Comparison of ENCODE assay signal across 15 mouse cellular contexts in genomic region chr6:32790487-32790886, GRCm38 (mm10).
A peak's percentile ranks its signal among the peaks of the same experiment; 100 is the strongest.
DNase-seq lines count a peak whose midpoint lies in the region; ATAC-seq and TF ChIP-seq lines count a peak whose summit lies in the region.
"Had no signal": no experiment of that assay in that cellular context is flagged by ENCODE, and none has a peak within 500 bp of the region (broad histone marks: within the 10 kb centered on the region; RNA-seq: fewer than 3 reads in every experiment).

No protein-coding gene starts in this region.

- H3K4me1 ChIP-seq in forebrain, embryonic 14.5 days (ENCODE audit: control insufficient read depth, insufficient read depth, low read length): no peaks in the 10 kb centered on the region
- H3K4me1 ChIP-seq in forebrain, embryonic 15.5 days: 0 out of 2 replicates have a peak, but pooled peaks cover under 1% of the 10 kb centered on the region
- no peaks in the 10 kb centered on the region for H3K4me1 ChIP-seq in forebrain, postnatal 0 days (ENCODE audit: insufficient read depth)
- H3K4me1 ChIP-seq in forebrain, embryonic 12.5 days: peaks cover 4% of the 10 kb centered on the region
- H3K4me1 ChIP-seq: embryonic facial prominence, embryonic 12.5 days had no signal

- no peaks in the 10 kb centered on the region for H3K27me3 ChIP-seq in forebrain, embryonic 14.5 days (replicated peaks; ENCODE audit: control insufficient read depth, insufficient read depth, low read length)
- H3K27me3 ChIP-seq in forebrain, embryonic 15.5 days: no peaks in the 10 kb centered on the region
- no peaks in the 10 kb centered on the region for H3K27me3 ChIP-seq in forebrain, postnatal 0 days (ENCODE audit: insufficient read depth, low read length)
- H3K27me3 ChIP-seq in forebrain, embryonic 12.5 days: no peaks in the 10 kb centered on the region
- H3K27me3 ChIP-seq: embryonic facial prominence, embryonic 12.5 days had no signal

- no peak overlapping the region for H3K9ac ChIP-seq in forebrain, embryonic 14.5 days (ENCODE audit: low read length)
- H3K9ac ChIP-seq in forebrain, embryonic 15.5 days (replicated peaks): no peak overlapping the region
- no peak overlapping the region for H3K9ac ChIP-seq in forebrain, postnatal 0 days
- no peak overlapping the region for H3K9ac ChIP-seq in forebrain, embryonic 12.5 days
- H3K9ac ChIP-seq: embryonic facial prominence, embryonic 12.5 days had no signal

- no peak overlapping the region for H3K4me3 ChIP-seq in forebrain, embryonic 14.5 days (ENCODE audit: low read depth, low read length)
- H3K4me3 ChIP-seq in forebrain, embryonic 15.5 days: no peak overlapping the region
- no peak overlapping the region for H3K4me3 ChIP-seq in forebrain, postnatal 0 days (ENCODE audit: low read depth, low read length)
- no peak overlapping the region for H3K4me3 ChIP-seq in forebrain, embryonic 12.5 days (replicated peaks)
- H3K4me3 ChIP-seq in gastrocnemius, adult 2 months: no peak overlapping the region
- H3K4me3 ChIP-seq: embryonic facial prominence, embryonic 10.5 days; embryonic facial prominence, embryonic 12.5 days had no signal

- TF ChIP-seq CTCF in forebrain, postnatal 0 days (IDR thresholded peaks at IDR 0.05; ENCODE audit: low read depth): no peak
- no peak for TF ChIP-seq CTCF in gastrocnemius, adult 2 months (IDR thresholded peaks at IDR 0.05)

- no peak overlapping the region for H3K27ac ChIP-seq in forebrain, embryonic 14.5 days (ENCODE audit: low read depth, low read length)
- H3K27ac ChIP-seq in forebrain, embryonic 15.5 days (replicated peaks): no peak overlapping the region
- H3K27ac ChIP-seq in forebrain, postnatal 0 days (ENCODE audit: low read depth, low read length): no peak overlapping the region
- no peak overlapping the region for H3K27ac ChIP-seq in forebrain, embryonic 12.5 days
- no peak overlapping the region for H3K27ac ChIP-seq in gastrocnemius, adult 2 months
- H3K27ac ChIP-seq: embryonic facial prominence, embryonic 10.5 days; embryonic facial prominence, embryonic 12.5 days had no signal

- no peaks in the 10 kb centered on the region for H3K9me3 ChIP-seq in forebrain, embryonic 14.5 days (replicated peaks; ENCODE audit: control insufficient read depth, low read length)
- no peaks in the 10 kb centered on the region for H3K9me3 ChIP-seq in forebrain, embryonic 15.5 days
- no peaks in the 10 kb centered on the region for H3K9me3 ChIP-seq in forebrain, postnatal 0 days (ENCODE audit: low read length)
- no peaks in the 10 kb centered on the region for H3K9me3 ChIP-seq in forebrain, embryonic 12.5 days
- H3K9me3 ChIP-seq: embryonic facial prominence, embryonic 10.5 days; embryonic facial prominence, embryonic 12.5 days had no signal

- WGBS in forebrain, embryonic 14.5 days: 62% methylated on average over 4 of the region's 4 CpGs
- 63% methylated on average over 4 of the region's 4 CpGs for WGBS in forebrain, embryonic 15.5 days
- 47% methylated on average over 4 of the region's 4 CpGs for WGBS in forebrain, postnatal 0 days
- 78% methylated on average over 4 of the region's 4 CpGs for WGBS in forebrain, embryonic 12.5 days

- no peak overlapping the region for H3K4me2 ChIP-seq in forebrain, embryonic 14.5 days (ENCODE audit: low read length)
- H3K4me2 ChIP-seq in forebrain, embryonic 15.5 days (replicated peaks): no peak overlapping the region
- H3K4me2 ChIP-seq in forebrain, postnatal 0 days (ENCODE audit: low read depth): no peak overlapping the region
- H3K4me2 ChIP-seq in forebrain, embryonic 12.5 days: no peak overlapping the region
- H3K4me2 ChIP-seq: embryonic facial prominence, embryonic 12.5 days had no signal

- H3K36me3 ChIP-seq in forebrain, embryonic 14.5 days (ENCODE audit: control insufficient read depth, insufficient read depth, low read length): no peaks in the 10 kb centered on the region
- H3K36me3 ChIP-seq in forebrain, embryonic 15.5 days: no peaks in the 10 kb centered on the region
- no peaks in the 10 kb centered on the region for H3K36me3 ChIP-seq in forebrain, postnatal 0 days (ENCODE audit: insufficient read depth)
- H3K36me3 ChIP-seq in forebrain, embryonic 12.5 days (replicated peaks): peaks cover 7% of the 10 kb centered on the region; the same call in 1 of the 2 replicates

- ATAC-seq in forebrain, embryonic 14.5 days: peak; percentile 23; the same call in 1 of the 2 replicates
- no peak for ATAC-seq in forebrain, embryonic 15.5 days (replicated peaks)
- peak; percentile 43 for ATAC-seq in forebrain, postnatal 0 days
- ATAC-seq in forebrain, embryonic 12.5 days (ENCODE audit: low FRiP score): no peak

- intact Hi-C loops in gastrocnemius, adult 2 months (cut with DNase I): no loop called here

- peak; percentile 65 for DNase-seq in forebrain, embryonic 14.5 days (ENCODE audit: low spot score)
- peak; percentile 26 for DNase-seq in forebrain, postnatal 0 days
- no peak for DNase-seq in gastrocnemius, adult 2 months
- DNase-seq: adrenal gland, adult 2 months; adrenal gland, postnatal 10 days; adrenal gland, postnatal 25 days; cerebellum, adult 11-12 months; cerebellum, adult 2 months; cerebellum, adult 9-10 months; cerebellum, postnatal 10 days; cerebellum, postnatal 25 days had no signal

Comparison
In these comparisons a context has a peak if more than half of its experiments do, and no peak if none do; other contexts are left out.
1. ATAC-seq: peak in forebrain, embryonic 14.5 days (single experiment) and forebrain, postnatal 0 days (single experiment); none in forebrain, embryonic 15.5 days (single experiment) and forebrain, embryonic 12.5 days (single experiment).